ENCODE assay signal across 11 mouse cellular contexts in the genomic region with DNA sequence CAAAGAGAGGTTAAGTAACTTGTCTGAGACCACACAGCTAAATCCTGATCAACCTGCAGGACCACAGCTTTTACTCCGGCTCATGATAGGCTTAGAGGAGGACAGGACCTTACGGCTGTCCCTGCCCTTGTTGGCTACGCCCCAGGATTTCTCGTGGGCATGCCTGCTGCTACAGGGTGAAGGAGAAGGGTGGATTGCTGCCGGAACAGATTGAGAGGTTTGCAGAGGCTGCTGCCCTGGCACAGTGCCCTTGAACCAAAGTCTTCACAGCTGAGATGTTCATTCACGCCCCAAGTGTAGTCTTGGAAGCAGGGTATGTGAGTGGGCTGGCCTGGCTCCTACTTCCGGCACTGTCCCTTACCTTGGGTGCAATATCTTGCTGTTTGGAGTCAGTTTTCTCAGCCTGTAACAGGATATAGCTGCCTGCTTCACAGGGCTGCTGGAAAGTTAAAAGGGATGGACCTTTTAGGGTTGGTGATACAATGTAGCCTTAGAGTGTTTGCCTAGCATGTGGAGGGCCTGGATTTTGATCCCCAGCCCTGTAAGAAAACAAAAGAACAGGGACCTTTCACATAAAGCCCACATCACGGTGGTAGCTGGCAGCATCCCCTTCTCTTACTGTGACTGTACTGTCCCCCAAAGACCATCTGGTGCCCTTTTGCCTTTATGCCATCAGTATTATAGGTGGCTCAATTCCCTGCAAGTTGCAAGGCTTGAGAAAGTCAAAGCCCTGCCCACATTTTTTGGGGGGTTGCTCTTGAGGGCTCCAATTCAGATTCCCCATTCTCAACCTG. TPM values are rescaled to one million over a fixed set of nuclear protein-coding genes. Genes with fewer than 3 reads are reported as not detected.
DNase-seq lines count a peak whose midpoint lies in the region; ATAC-seq lines count a peak whose summit lies in the region.
"Had no signal": no experiment of that assay in that cellular context is flagged by ENCODE, and none has a peak within 500 bp of the region (broad histone marks: within the 10 kb centered on the region; RNA-seq: fewer than 3 reads in every experiment).

No protein-coding gene starts in this region.

- DNase-seq in forebrain, embryonic 10.5 days (ENCODE audit: extremely low spot score, low spot score): no peak
- no peak for DNase-seq in forebrain, embryonic 11.5 days (ENCODE audit: low spot score)
- DNase-seq in adrenal gland, postnatal 36 days: peak; percentile 32 to 43
- DNase-seq in lung, postnatal 10 days: peak; percentile 22
- no peak for DNase-seq in embryo, embryonic 11 days
- no peak for DNase-seq in spleen, adult 12 weeks (ENCODE audit: low spot score)

- peak overlapping the region; percentile 8; the same call in 1 of the 2 replicates for H3K27ac ChIP-seq in forebrain, embryonic 10.5 days
- no peak overlapping the region for H3K27ac ChIP-seq in forebrain, embryonic 11.5 days (ENCODE audit: low read depth, low read length)
- peak overlapping the region; percentile 75 for H3K27ac ChIP-seq in forebrain, embryonic 16.5 days (ENCODE audit: low read length)
- H3K27ac ChIP-seq in liver, embryonic 12.5 days: no peak overlapping the region

- H3K4me1 ChIP-seq in forebrain, embryonic 10.5 days: peaks cover 44% of the 10 kb centered on the region
- H3K4me1 ChIP-seq in forebrain, embryonic 11.5 days (replicated peaks; ENCODE audit: control insufficient read depth, insufficient read depth, low read length): peaks cover 18% of the 10 kb centered on the region
- H3K4me1 ChIP-seq in forebrain, embryonic 16.5 days (replicated peaks; ENCODE audit: control insufficient read depth, insufficient read depth, low read length): peaks cover 54% of the 10 kb centered on the region
- peaks cover 10% of the 10 kb centered on the region; the same call in 1 of the 2 replicates for H3K4me1 ChIP-seq in liver, embryonic 12.5 days

- peaks cover 29% of the 10 kb centered on the region; the same call in 1 of the 2 replicates for H3K27me3 ChIP-seq in forebrain, embryonic 10.5 days (ENCODE audit: poor library complexity, severe bottlenecking)
- no peaks in the 10 kb centered on the region for H3K27me3 ChIP-seq in forebrain, embryonic 11.5 days (ENCODE audit: control insufficient read depth, insufficient read depth, low read length)
- H3K27me3 ChIP-seq in forebrain, embryonic 16.5 days (replicated peaks; ENCODE audit: control insufficient read depth, insufficient read depth, low read length): no peaks in the 10 kb centered on the region
- peaks cover 65% of the 10 kb centered on the region for H3K27me3 ChIP-seq in liver, embryonic 12.5 days (replicated peaks)

- no peak for ATAC-seq in forebrain, embryonic 11.5 days (replicated peaks; ENCODE audit: low FRiP score)
- no peak for ATAC-seq in forebrain, embryonic 16.5 days
- ATAC-seq in liver, embryonic 12.5 days: no peak
- ATAC-seq: activated CD4-positive, CD25-positive, alpha-beta regulatory T cell, adult 4 months had no signal

- H3K9me3 ChIP-seq in forebrain, embryonic 10.5 days: no peaks in the 10 kb centered on the region
- no peaks in the 10 kb centered on the region for H3K9me3 ChIP-seq in forebrain, embryonic 11.5 days (ENCODE audit: control insufficient read depth, low read length)
- H3K9me3 ChIP-seq in forebrain, embryonic 16.5 days (ENCODE audit: control insufficient read depth, low read length): no peaks in the 10 kb centered on the region
- H3K9me3 ChIP-seq in liver, embryonic 12.5 days (replicated peaks): no peaks in the 10 kb centered on the region

- H3K9ac ChIP-seq in forebrain, embryonic 11.5 days (ENCODE audit: low read length): no peak overlapping the region
- H3K9ac ChIP-seq in forebrain, embryonic 16.5 days (replicated peaks; ENCODE audit: low read depth, low read length): no peak overlapping the region
- H3K9ac ChIP-seq in liver, embryonic 12.5 days: no peak overlapping the region

- H3K36me3 ChIP-seq in forebrain, embryonic 10.5 days (replicated peaks): no peaks in the 10 kb centered on the region
- H3K36me3 ChIP-seq in forebrain, embryonic 11.5 days (ENCODE audit: control insufficient read depth, insufficient read depth, low read length): no peaks in the 10 kb centered on the region
- no peaks in the 10 kb centered on the region for H3K36me3 ChIP-seq in forebrain, embryonic 16.5 days (ENCODE audit: control insufficient read depth, insufficient read depth)
- no peaks in the 10 kb centered on the region for H3K36me3 ChIP-seq in liver, embryonic 12.5 days

- H3K4me3 ChIP-seq in forebrain, embryonic 10.5 days: no peak overlapping the region
- no peak overlapping the region for H3K4me3 ChIP-seq in forebrain, embryonic 11.5 days (ENCODE audit: low read depth, low read length)
- no peak overlapping the region for H3K4me3 ChIP-seq in forebrain, embryonic 16.5 days (replicated peaks; ENCODE audit: low read length)
- no peak overlapping the region for H3K4me3 ChIP-seq in liver, embryonic 12.5 days

- 84% methylated on average over 8 of the region's 8 CpGs for WGBS in forebrain, embryonic 10.5 days
- WGBS in forebrain, embryonic 11.5 days: 83% methylated on average over 8 of the region's 8 CpGs
- 48% methylated on average over 8 of the region's 8 CpGs for WGBS in forebrain, embryonic 16.5 days
- 55% methylated on average over 8 of the region's 8 CpGs for WGBS in liver, embryonic 12.5 days (ENCODE audit: insufficient replicate concordance)

- H3K4me2 ChIP-seq in forebrain, embryonic 11.5 days (ENCODE audit: low read depth, low read length, severe bottlenecking): no peak overlapping the region
- no peak overlapping the region for H3K4me2 ChIP-seq in forebrain, embryonic 16.5 days (ENCODE audit: low read length)
- H3K4me2 ChIP-seq in liver, embryonic 12.5 days: no peak overlapping the region

RNA-seq across cellular contexts. Expression of a gene that starts 18.0 kb away (rescaled TPM):
- polyA plus RNA-seq in forebrain, embryonic 10.5 days (2016; fragmentation: Nextera tagmentation; extraction: Ambion mirVana): 2.8 and 5.5 TPM in 2 replicates
- polyA plus RNA-seq in forebrain, embryonic 11.5 days (2014; fragmentation: Nextera tagmentation; extraction: Ambion mirVana): 15.3 and 16.9 TPM in 2 replicates
- total RNA-seq in adrenal gland, postnatal 36 days (2021): not detected
- 134 and 147 TPM in 2 replicates for polyA plus RNA-seq in forebrain, embryonic 16.5 days (2015; fragmentation: Nextera tagmentation; extraction: Ambion mirVana)
- 0.02 and 0.19 TPM in 2 replicates for polyA plus RNA-seq in liver, embryonic 12.5 days (2016; fragmentation: Nextera tagmentation; extraction: Ambion mirVana)
- total RNA-seq: gastrocnemius, adult 8-10 months had no signal
- polyA plus RNA-seq: activated CD4-positive, CD25-positive, alpha-beta regulatory T cell, adult 4 months; C2C12 had no signal

RNA-seq across cellular contexts. Expression of a gene that starts 55.1 kb away (rescaled TPM):
- polyA plus RNA-seq in forebrain, embryonic 10.5 days (2016; fragmentation: Nextera tagmentation; extraction: Ambion mirVana): 1.4 and 1.5 TPM in 2 replicates
- 1.1 and 1.3 TPM in 2 replicates for polyA plus RNA-seq in forebrain, embryonic 11.5 days (2014; fragmentation: Nextera tagmentation; extraction: Ambion mirVana)
- total RNA-seq in adrenal gland, postnatal 36 days (2021): 1 to 10 TPM; 3.1 to 3.9 TPM
- 0.77 and 1.6 TPM in 2 replicates for polyA plus RNA-seq in forebrain, embryonic 16.5 days (2015; fragmentation: Nextera tagmentation; extraction: Ambion mirVana)
- polyA plus RNA-seq in liver, embryonic 12.5 days (2016; fragmentation: Nextera tagmentation; extraction: Ambion mirVana): 1.5 and 1.7 TPM in 2 replicates

Comparison
In these comparisons a context has a peak if more than half of its experiments do, and no peak if none do; other contexts are left out.
1. H3K27ac ChIP-seq: peak in forebrain, embryonic 10.5 days (single experiment) and forebrain, embryonic 16.5 days (single experiment); none in forebrain, embryonic 11.5 days (single experiment) and liver, embryonic 12.5 days (single experiment).
2. DNase-seq: peak in adrenal gland, postnatal 36 days (2 of 2) and lung, postnatal 10 days (single experiment); none in forebrain, embryonic 10.5 days (single experiment), forebrain, embryonic 11.5 days (single experiment), embryo, embryonic 11 days (single experiment) and spleen, adult 12 weeks (single experiment).